Mouse (Mus musculus): ENCODE results near the gene Mettl25. TPM values are rescaled to one million over a fixed set of nuclear protein-coding genes. Genes with fewer than 3 reads are reported as not detected.

The Mettl25 gene
- 14.2 and 21.3 TPM in 2 replicates for total RNA-seq (2012; rRNA removed)

DNA sequence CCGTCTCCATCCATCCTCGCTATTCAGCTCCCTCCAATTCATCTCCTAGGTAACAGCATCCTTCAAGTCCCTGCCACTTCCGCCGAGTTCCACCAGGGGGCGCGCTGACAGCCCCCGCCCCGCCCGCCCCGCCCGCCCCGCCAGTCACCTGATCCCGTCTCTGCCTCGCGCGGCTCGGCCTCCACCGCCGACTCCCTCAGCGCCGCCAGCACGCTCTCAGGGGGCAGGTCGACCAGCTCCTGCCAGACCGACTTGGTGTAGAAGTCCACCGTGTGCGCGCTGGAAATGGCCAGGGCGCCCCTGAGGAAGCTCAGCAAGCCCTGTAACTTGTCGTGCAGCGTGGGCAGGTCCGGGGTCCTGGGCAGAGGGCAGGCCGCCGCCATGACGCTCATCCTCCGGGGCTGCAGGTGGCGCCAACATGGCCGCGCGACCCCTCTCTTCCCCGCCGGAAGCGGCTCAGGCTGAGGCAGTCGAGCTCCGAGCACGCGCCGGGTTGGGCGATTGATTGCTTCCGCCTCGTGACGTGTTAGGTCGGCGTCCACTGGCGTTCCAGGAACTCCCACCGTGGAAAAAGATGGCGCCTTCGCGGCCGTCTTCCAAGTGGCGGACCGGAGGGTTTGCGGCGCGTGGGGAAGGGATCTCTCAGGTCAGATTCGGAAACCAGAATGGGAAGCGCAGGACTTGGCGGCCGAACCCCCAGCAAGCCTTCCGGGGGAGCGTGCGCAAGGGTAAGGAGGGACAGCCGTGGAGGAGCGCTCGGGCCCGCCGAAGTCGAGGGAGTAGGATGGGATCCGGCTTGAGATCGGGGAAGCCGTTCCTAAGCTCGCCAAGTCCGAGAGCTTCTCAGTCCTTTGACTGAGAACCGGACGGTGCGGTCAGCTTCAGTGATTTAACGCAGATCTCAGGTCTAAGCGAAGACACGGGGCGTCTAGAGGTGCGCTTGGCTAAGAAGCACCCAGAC is at the start of gene Mettl25, which contains the start of gene Ccdc59:
Mettl25 (minus strand) TSS at position 453 of the 961 bp plus-strand sequence.
Ccdc59 (plus strand) TSS at position 140 of the 961 bp plus-strand sequence.
- peak; percentile 90 for TF ChIP-seq HCFC1 (IDR thresholded peaks at IDR 0.05; ENCODE audit: borderline replicate concordance, insufficient read depth, low read length)
- TF ChIP-seq MAFK (IDR thresholded peaks at IDR 0.05; ENCODE audit: insufficient read depth, low read depth, low read length), result no peak
- no peak for TF ChIP-seq CHD2 (IDR thresholded peaks at IDR 0.05; ENCODE audit: low read depth, low read length)
- in situ Hi-C loops (cut with MboI; ENCODE audit: low sequenced_read_pairs in 2 of 2, unreplicated experiment in 2 of 2), result no loop called here
- peak within 1 kb of the TSS; percentile 83 to 99 for H3K4me3 ChIP-seq (ENCODE audit: insufficient read depth in 1 of 2, low read depth in 1 of 2, low read length in 2 of 2, poor library complexity in 1 of 2, severe bottlenecking in 1 of 2)
- H3K9ac ChIP-seq (ENCODE audit: insufficient read depth, low read depth, low read length, poor library complexity, severe bottlenecking), result peak within 1 kb of the TSS; percentile 97
- H3K36me3 ChIP-seq (ENCODE audit: control insufficient read depth, insufficient read depth, low read length, poor library complexity, severe bottlenecking), result peaks cover 22% of the 10 kb centered on the region
- H3K4me1 ChIP-seq (ENCODE audit: control insufficient read depth in 2 of 2, insufficient read depth in 2 of 2, low read length in 2 of 2, poor library complexity in 1 of 2), result no peaks in the 10 kb centered on the region
- H3K27ac ChIP-seq (ENCODE audit: insufficient read depth, low read depth, low read length, poor library complexity, severe bottlenecking), result peak within 1 kb of the TSS; percentile 91
- H3K9me3 ChIP-seq (ENCODE audit: control insufficient read depth, insufficient read depth, low read depth, low read length), result no peaks in the 10 kb centered on the region
- DNase-seq (ENCODE audit: low read depth, low spot score), result peak; percentile 85

DNA sequence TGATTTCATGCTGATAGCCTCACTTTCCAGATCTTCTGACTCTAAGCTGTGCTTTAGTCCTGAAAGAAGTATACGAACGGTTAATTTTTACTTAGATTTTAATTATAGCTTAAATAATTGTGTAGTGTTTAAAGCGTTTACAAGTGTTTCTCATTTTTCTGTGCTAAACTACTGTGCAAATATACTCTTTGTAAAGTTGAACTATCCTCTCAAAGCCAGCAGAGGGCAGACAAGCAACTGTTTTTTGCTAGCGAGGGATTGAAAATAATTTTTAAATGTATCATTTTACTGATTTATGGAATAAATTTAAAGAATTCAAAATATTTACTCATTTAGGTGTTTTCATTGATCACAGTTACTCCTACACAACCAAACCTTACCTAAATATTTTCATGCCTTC is 26.1 kb upstream of the Mettl25 start:
- no peak overlapping the region for H3K9ac ChIP-seq (ENCODE audit: insufficient read depth, low read depth, low read length, poor library complexity, severe bottlenecking)
- no peaks in the 10 kb centered on the region for H3K36me3 ChIP-seq (ENCODE audit: control insufficient read depth, insufficient read depth, low read length, poor library complexity, severe bottlenecking)
- no peak overlapping the region for H3K27ac ChIP-seq (ENCODE audit: insufficient read depth, low read depth, low read length, poor library complexity, severe bottlenecking)
- no peak overlapping the region for H3K4me3 ChIP-seq (ENCODE audit: insufficient read depth in 1 of 2, low read depth in 1 of 2, low read length in 2 of 2, poor library complexity in 1 of 2, severe bottlenecking in 1 of 2)
- H3K4me1 ChIP-seq (ENCODE audit: control insufficient read depth in 2 of 2, insufficient read depth in 2 of 2, low read length in 2 of 2, poor library complexity in 1 of 2), result no peaks in the 10 kb centered on the region
- in situ Hi-C loops (cut with MboI; ENCODE audit: low sequenced_read_pairs in 2 of 2, unreplicated experiment in 2 of 2), result loop anchor here (10.0 to 25.0 kb wide), 2 partner anchors 717 to 720 kb away; no protein-coding TSS in a partner anchor
- TF ChIP-seq ZNF384 (IDR thresholded peaks at IDR 0.05; ENCODE audit: low read depth, low read length) (no peak), ZC3H11A (IDR thresholded peaks at IDR 0.05; ENCODE audit: borderline replicate concordance, low read depth, low read length) (0 out of 2 replicates have a peak, but pooled peaks have one; percentile 46), HCFC1 (IDR thresholded peaks at IDR 0.05; ENCODE audit: borderline replicate concordance, insufficient read depth, low read length) (no peak), CHD2 (IDR thresholded peaks at IDR 0.05; ENCODE audit: low read depth, low read length) (no peak)
- no peaks in the 10 kb centered on the region for H3K9me3 ChIP-seq (ENCODE audit: control insufficient read depth, insufficient read depth, low read depth, low read length)
- DNase-seq (ENCODE audit: low read depth, low spot score), result peak; percentile 3

DNA sequence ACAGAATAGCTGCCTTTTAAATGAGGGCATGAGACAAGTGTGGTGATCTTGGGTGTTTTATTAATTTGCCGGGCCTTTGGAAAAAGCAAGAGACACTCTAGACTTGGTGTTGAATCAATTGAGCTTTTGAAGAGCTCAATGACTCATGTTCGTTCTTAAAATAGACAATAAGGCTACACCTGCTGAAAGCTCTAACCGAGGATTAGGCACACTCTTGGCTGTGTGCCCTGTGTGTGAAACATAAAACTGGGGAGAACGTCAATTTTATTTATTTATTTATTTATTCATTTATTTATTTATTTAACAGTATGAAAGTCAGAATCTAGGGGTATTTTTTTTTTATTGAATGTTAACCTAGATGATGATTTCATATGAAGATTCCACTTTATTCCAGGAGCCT is 10.0 kb upstream of the Mettl25 start:
- Histone ChIP-seq H3K4me1 (ENCODE audit: control insufficient read depth in 2 of 2, insufficient read depth in 2 of 2, low read length in 2 of 2, poor library complexity in 1 of 2) (no peaks in the 10 kb centered on the region), H3K9me3 (ENCODE audit: control insufficient read depth, insufficient read depth, low read depth, low read length) (no peaks in the 10 kb centered on the region), H3K9ac (ENCODE audit: insufficient read depth, low read depth, low read length, poor library complexity, severe bottlenecking) (no peak overlapping the region), H3K4me3 (ENCODE audit: insufficient read depth in 1 of 2, low read depth in 1 of 2, low read length in 2 of 2, poor library complexity in 1 of 2, severe bottlenecking in 1 of 2) (no peak overlapping the region), H3K27ac (ENCODE audit: insufficient read depth, low read depth, low read length, poor library complexity, severe bottlenecking) (no peak overlapping the region), H3K36me3 (ENCODE audit: control insufficient read depth, insufficient read depth, low read length, poor library complexity, severe bottlenecking) (peaks cover 4% of the 10 kb centered on the region)
- DNase-seq (ENCODE audit: low read depth, low spot score), result no peak
- in situ Hi-C loops (cut with MboI; ENCODE audit: low sequenced_read_pairs in 2 of 2, unreplicated experiment in 2 of 2), result loop anchor here in 1 of 2 experiments (25.0 kb wide), 1 partner anchor 736 kb away; no protein-coding TSS in a partner anchor
- no peak for TF ChIP-seq MAFK (IDR thresholded peaks at IDR 0.05; ENCODE audit: insufficient read depth, low read depth, low read length)
- TF ChIP-seq ZNF384 (IDR thresholded peaks at IDR 0.05; ENCODE audit: low read depth, low read length), result no peak
- no peak for TF ChIP-seq CHD2 (IDR thresholded peaks at IDR 0.05; ENCODE audit: low read depth, low read length)
- TF ChIP-seq ZC3H11A (IDR thresholded peaks at IDR 0.05; ENCODE audit: borderline replicate concordance, low read depth, low read length), result no peak
- no peak for TF ChIP-seq HCFC1 (IDR thresholded peaks at IDR 0.05; ENCODE audit: borderline replicate concordance, insufficient read depth, low read length)

DNA sequence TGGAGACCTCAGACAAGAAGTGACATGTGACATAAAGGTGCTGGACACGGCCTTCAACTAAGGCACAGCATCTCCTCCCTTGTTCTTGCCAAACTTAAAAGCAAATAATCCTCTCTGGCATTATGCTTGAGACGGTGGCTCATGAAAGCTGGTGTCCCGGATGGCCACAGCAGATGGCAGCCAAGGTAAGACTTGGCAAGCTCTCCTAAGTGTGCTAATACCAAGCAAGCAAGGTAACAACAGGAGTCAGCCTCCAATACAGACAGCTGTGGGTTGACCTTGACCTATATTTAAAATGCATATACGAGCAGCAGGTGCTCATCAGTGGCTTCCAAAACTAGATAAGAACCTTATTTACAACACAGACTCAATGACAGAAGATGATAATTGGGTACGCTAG is 9.1 kb upstream of the Mettl25 start:
- H3K36me3 ChIP-seq (ENCODE audit: control insufficient read depth, insufficient read depth, low read length, poor library complexity, severe bottlenecking), result peaks cover 6% of the 10 kb centered on the region
- no peaks in the 10 kb centered on the region for H3K4me1 ChIP-seq (ENCODE audit: control insufficient read depth in 2 of 2, insufficient read depth in 2 of 2, low read length in 2 of 2, poor library complexity in 1 of 2)
- in situ Hi-C loops (cut with MboI; ENCODE audit: low sequenced_read_pairs in 2 of 2, unreplicated experiment in 2 of 2), result loop anchor here in 1 of 2 experiments (25.0 kb wide), 1 partner anchor 737 kb away; no protein-coding TSS in a partner anchor
- TF ChIP-seq ZNF384 (IDR thresholded peaks at IDR 0.05; ENCODE audit: low read depth, low read length) (no peak), HCFC1 (IDR thresholded peaks at IDR 0.05; ENCODE audit: borderline replicate concordance, insufficient read depth, low read length) (no peak), ZC3H11A (IDR thresholded peaks at IDR 0.05; ENCODE audit: borderline replicate concordance, low read depth, low read length) (no peak), MAFK (IDR thresholded peaks at IDR 0.05; ENCODE audit: insufficient read depth, low read depth, low read length) (no peak), CHD2 (IDR thresholded peaks at IDR 0.05; ENCODE audit: low read depth, low read length) (no peak)
- no peak overlapping the region for H3K4me3 ChIP-seq (ENCODE audit: insufficient read depth in 1 of 2, low read depth in 1 of 2, low read length in 2 of 2, poor library complexity in 1 of 2, severe bottlenecking in 1 of 2)
- no peak overlapping the region for H3K27ac ChIP-seq (ENCODE audit: insufficient read depth, low read depth, low read length, poor library complexity, severe bottlenecking)
- no peak for DNase-seq (ENCODE audit: low read depth, low spot score)
- no peaks in the 10 kb centered on the region for H3K9me3 ChIP-seq (ENCODE audit: control insufficient read depth, insufficient read depth, low read depth, low read length)
- no peak overlapping the region for H3K9ac ChIP-seq (ENCODE audit: insufficient read depth, low read depth, low read length, poor library complexity, severe bottlenecking)

All from ES-E14 (cell line).